Mouse (Mus musculus) hindlimb bud, embryonic 11.5 days (tissue): ENCODE results near the gene Gm21936.
"Not testable (repeated sequence)": the region's sequence is repeated elsewhere in the genome, so short reads cannot be mapped to it uniquely, and the experiment has no call there.

ENCODE experiments used
- DNase-seq: peaks from one replicate; pipeline ENCODE4 v3.0.0-alpha.2; 2012; ENCODE audit warnings: low read depth, low spot score; ENCODE audit errors: extremely low spot score

Gm21936 gene

DNA sequence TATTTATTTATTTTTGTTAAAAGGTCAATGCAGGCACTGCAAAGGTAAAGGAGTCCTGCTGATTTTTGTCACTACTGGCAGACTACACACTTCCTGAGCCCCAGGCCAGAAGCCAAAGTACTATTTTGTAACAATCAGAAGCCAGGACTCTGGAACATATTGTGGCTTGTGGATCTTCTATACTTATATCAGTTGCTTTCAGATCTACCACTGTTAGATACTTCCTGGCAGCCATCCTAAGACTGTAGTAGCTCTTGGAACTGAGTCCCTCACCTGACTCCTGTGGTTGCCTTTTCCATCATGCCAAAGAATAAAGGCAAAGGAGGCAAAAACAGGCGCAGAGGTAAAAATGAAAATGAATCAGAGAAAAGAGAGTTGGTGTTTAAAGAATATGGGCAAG, at the start of gene Gm21936:
Gm21936 (plus strand) TSS at position 301 of the 400 bp plus-strand sequence.
- not testable (repeated sequence) for DNase-seq

DNA sequence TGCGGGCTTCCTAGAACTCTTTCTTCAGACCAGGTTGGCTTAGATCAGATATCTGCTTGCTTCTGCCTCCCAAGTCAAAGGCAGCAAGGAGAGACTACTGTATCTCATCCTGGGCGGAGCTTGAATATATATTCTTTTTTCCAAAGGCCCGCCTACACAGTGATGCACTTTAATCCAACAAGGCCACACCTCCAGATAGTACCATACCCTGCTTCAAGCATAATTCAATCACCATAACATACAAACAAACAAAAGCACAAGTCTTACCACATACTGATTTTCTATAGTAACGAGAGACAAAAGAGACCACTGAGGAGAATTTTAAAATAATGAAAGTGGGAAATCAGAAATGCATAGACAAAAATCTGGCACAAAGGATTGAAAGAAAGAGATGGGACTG, 19.7 kb upstream of the Gm21936 start, which contains the start of gene Gm21319:
Gm21319 (minus strand) TSS at position 101 of the 400 bp plus-strand sequence.
- not testable (repeated sequence) for DNase-seq

DNA sequence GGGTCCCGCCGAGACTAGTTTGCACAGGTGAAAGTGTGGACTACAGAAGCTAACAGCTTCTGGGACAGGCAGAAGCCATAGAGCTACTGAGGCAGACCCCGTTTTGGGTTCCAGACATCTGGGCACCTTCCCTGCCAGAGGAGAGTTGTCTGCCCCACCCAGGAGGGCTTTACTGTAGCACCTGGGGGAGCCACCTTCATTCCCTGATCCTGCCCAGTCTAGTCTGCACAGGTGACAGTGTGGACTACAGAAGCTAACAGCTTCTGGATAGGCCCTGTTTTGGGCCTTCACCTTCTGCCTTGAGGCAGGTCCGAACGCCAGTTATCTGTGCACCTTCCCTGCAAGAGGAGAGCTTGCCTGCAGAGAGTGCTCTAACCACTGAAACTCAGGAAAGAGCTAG, 2.7 kb downstream of the Gm21936 start:
- not testable (repeated sequence) for DNase-seq

DNA sequence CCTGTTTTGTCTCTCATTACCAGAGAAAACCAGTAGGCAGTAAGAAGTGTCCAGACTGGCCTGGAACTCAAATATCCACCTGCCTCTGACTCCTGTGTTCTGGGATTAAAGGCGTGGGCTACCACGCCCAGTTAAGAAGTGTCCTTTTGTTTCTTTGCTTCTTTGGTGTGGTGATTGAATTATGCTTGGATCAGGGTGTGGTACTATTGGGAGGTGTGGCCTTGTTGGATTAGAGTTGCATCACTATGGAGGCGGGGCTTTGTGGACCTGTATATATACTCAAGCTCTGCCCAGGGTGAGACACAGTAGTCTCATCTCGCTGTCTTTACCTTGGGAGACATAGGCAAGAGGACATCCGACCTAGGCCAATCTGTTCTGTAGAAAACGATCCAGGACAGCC, 21.0 kb downstream of the Gm21936 start, which contains the start of gene BB287469:
BB287469 (plus strand) TSS at position 301 of the 400 bp plus-strand sequence.
- DNase-seq, result not testable (repeated sequence)

DNA sequence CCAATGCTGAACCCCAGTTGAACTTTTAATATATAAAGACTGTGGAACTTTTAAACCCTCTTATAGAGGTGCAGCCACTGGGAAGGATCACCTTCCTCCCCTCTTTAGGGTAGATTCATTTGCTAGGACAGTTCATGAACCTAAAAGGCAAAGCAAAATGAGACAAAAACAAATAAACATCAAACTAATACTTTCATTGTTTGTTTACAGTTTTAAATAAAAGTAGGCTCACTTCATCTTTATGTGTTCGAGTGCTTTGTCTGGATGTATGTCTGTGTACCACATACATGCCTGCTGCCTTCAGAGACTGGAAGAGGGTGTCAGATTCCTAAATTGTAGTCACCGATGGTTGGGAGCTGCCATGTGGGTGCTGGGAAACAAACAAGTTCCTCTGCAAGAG, 46.9 kb downstream of the Gm21936 start, which contains the start of gene Gm2001:
Gm2001 (minus strand) TSS at position 101 of the 400 bp plus-strand sequence.
- DNase-seq, result not testable (repeated sequence)
